Mouse (Mus musculus): ENCODE results near the gene Serpine1.

DNA sequence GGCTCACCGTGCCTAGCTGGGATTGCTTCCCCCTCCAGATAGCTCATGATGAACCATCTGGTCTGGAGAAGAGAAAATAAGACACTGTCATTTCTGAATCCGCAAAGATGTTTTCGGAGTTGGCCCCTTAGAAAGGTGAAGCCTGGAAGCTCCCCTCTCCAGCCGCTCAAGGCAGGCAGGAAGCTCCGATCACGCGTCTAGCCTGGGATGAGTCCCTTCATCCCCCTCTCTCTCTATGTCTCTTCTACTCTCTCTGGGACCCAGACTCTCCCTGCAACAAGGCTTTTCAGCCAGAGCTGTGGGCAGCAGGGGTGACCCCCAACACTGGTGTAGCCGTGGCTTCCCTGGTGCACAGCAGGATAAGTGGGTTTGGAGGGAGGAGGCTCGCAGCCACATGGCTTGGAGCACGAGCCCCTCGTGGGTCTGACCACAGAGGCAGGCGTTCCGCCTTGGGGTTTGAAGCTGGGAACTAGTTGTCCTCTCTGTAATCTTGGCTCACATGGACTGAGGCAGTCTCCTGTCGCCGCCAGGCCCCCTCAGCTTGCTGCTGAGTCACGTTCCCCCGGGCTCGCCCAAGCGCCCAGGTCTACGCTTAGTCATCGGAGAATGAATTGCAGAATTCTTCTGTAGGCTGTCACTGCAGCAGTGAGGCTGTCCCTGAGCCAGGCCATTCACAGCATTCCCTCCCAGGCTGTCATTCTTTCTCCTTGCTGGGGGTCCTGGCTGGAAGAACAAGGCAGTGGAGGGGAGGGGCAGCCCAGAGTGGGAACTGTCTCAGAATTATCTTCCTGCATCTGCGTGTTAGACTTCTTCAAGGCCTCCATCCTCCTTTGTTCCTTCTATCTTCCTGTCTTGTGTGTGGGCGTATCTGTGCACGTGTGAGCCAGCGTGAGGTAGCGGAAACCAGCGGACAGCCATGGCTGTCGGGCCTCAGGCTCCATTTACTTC lies 30.8 kb upstream of the Serpine1 start:
- TF ChIP-seq POLR2A (IDR thresholded peaks at IDR 0.05; ENCODE audit: control insufficient read depth, extremely low read depth, insufficient read depth, low read length, poor library complexity) (no peak), CTCF (IDR thresholded peaks at IDR 0.05; ENCODE audit: borderline replicate concordance, control insufficient read depth, extremely low read depth, insufficient read depth, low read length, poor library complexity) (no peak)

Measured in thymus, adult 2 months (tissue).